In genomic region chr1:57080306-57080705, GRCm38 (mm10) we compare ENCODE assay signal across 23 mouse cellular contexts.
DNase-seq lines count a peak whose midpoint lies in the region; ATAC-seq lines count a peak whose summit lies in the region.
"Had no signal": no experiment of that assay in that cellular context is flagged by ENCODE, and none has a peak within 500 bp of the region (broad histone marks: within the 10 kb centered on the region; RNA-seq: fewer than 3 reads in every experiment).

No protein-coding gene starts in this region.

- intact Hi-C loops in left cerebral cortex, postnatal 14 days (cut with DNase I), result no loop called here

- no peak overlapping the region for H3K4me2 ChIP-seq in forebrain, embryonic 14.5 days (ENCODE audit: low read length)
- no peak overlapping the region for H3K4me2 ChIP-seq in limb, embryonic 11.5 days (ENCODE audit: low read depth, severe bottlenecking)
- no peak overlapping the region for H3K4me2 ChIP-seq in embryonic facial prominence, embryonic 11.5 days (ENCODE audit: low read depth, low read length)
- H3K4me2 ChIP-seq: embryonic facial prominence, embryonic 13.5 days; embryonic facial prominence, embryonic 15.5 days; forebrain, embryonic 13.5 days had no signal

- no peaks in the 10 kb centered on the region for H3K36me3 ChIP-seq in forebrain, embryonic 10.5 days (replicated peaks)
- H3K36me3 ChIP-seq in forebrain, embryonic 14.5 days (ENCODE audit: control insufficient read depth, insufficient read depth, low read length), result no peaks in the 10 kb centered on the region
- no peaks in the 10 kb centered on the region for H3K36me3 ChIP-seq in limb, embryonic 11.5 days (ENCODE audit: control insufficient read depth, insufficient read depth, low read length)
- no peaks in the 10 kb centered on the region for H3K36me3 ChIP-seq in limb, embryonic 10.5 days
- no peaks in the 10 kb centered on the region for H3K36me3 ChIP-seq in embryonic facial prominence, embryonic 11.5 days (replicated peaks; ENCODE audit: control insufficient read depth, insufficient read depth, low read depth, low read length)
- H3K36me3 ChIP-seq: embryonic facial prominence, embryonic 13.5 days; embryonic facial prominence, embryonic 15.5 days had no signal

- no peak overlapping the region for H3K4me3 ChIP-seq in forebrain, embryonic 10.5 days
- no peak overlapping the region for H3K4me3 ChIP-seq in forebrain, embryonic 14.5 days (ENCODE audit: low read depth, low read length)
- H3K4me3 ChIP-seq in limb, embryonic 11.5 days (ENCODE audit: low read depth, low read length), result no peak overlapping the region
- no peak overlapping the region for H3K4me3 ChIP-seq in limb, embryonic 10.5 days
- no peak overlapping the region for H3K4me3 ChIP-seq in embryonic facial prominence, embryonic 11.5 days (ENCODE audit: low read depth, low read length)
- H3K4me3 ChIP-seq: embryonic facial prominence, embryonic 13.5 days; embryonic facial prominence, embryonic 15.5 days; erythroblast, embryonic 14.5 days; forebrain, embryonic 13.5 days had no signal

- H3K9me3 ChIP-seq in forebrain, embryonic 10.5 days, result no peaks in the 10 kb centered on the region
- H3K9me3 ChIP-seq in forebrain, embryonic 14.5 days (replicated peaks; ENCODE audit: control insufficient read depth, low read length), result no peaks in the 10 kb centered on the region
- no peaks in the 10 kb centered on the region for H3K9me3 ChIP-seq in limb, embryonic 11.5 days (ENCODE audit: control insufficient read depth, low read length)
- no peaks in the 10 kb centered on the region for H3K9me3 ChIP-seq in limb, embryonic 10.5 days (replicated peaks)
- H3K9me3 ChIP-seq in embryonic facial prominence, embryonic 11.5 days (replicated peaks; ENCODE audit: control insufficient read depth, low read length), result no peaks in the 10 kb centered on the region
- H3K9me3 ChIP-seq: embryonic facial prominence, embryonic 13.5 days; embryonic facial prominence, embryonic 15.5 days; forebrain, embryonic 13.5 days had no signal

- ATAC-seq in forebrain, embryonic 14.5 days, result no peak
- no peak for ATAC-seq in limb, embryonic 11.5 days (ENCODE audit: insufficient number of reproducible peaks, low FRiP score, low TSS enrichment, low read depth)
- ATAC-seq in embryonic facial prominence, embryonic 11.5 days (replicated peaks; ENCODE audit: insufficient number of reproducible peaks, low FRiP score, low TSS enrichment, low read depth), result no peak
- ATAC-seq: activated CD4-positive, CD25-positive, alpha-beta regulatory T cell, adult 4 months; forebrain, embryonic 13.5 days; forebrain, embryonic 16.5 days; Patski had no signal

- peaks cover 26% of the 10 kb centered on the region for H3K4me1 ChIP-seq in forebrain, embryonic 10.5 days
- peaks cover 10% of the 10 kb centered on the region for H3K4me1 ChIP-seq in forebrain, embryonic 14.5 days (ENCODE audit: control insufficient read depth, insufficient read depth, low read length)
- peaks cover 4% of the 10 kb centered on the region; the same call in 1 of the 2 replicates for H3K4me1 ChIP-seq in limb, embryonic 11.5 days (ENCODE audit: control insufficient read depth, insufficient read depth, low read length)
- peaks cover 45% of the 10 kb centered on the region for H3K4me1 ChIP-seq in limb, embryonic 10.5 days
- H3K4me1 ChIP-seq in embryonic facial prominence, embryonic 11.5 days (ENCODE audit: control insufficient read depth, insufficient read depth, low read length), result no peaks in the 10 kb centered on the region

- DNase-seq in forebrain, embryonic 10.5 days (ENCODE audit: extremely low spot score, low spot score), result peak; percentile 8
- no peak for DNase-seq in forebrain, embryonic 14.5 days (ENCODE audit: low spot score)
- DNase-seq in limb, embryonic 11.5 days (ENCODE audit: low spot score), result peak; percentile 28
- no peak for DNase-seq in limb, embryonic 10.5 days (ENCODE audit: low spot score)
- DNase-seq in embryo, embryonic 11 days, result peak; percentile 53
- DNase-seq in embryonic facial prominence, embryonic 11.5 days (ENCODE audit: low spot score), result peak; percentile 65
- DNase-seq in Muller cell, postnatal 12 days (ENCODE audit: inconsistent ontology term), result no peak
- DNase-seq in left cerebral cortex, postnatal 14 days (ENCODE audit: low spot score in 2 of 2), result no peak
- DNase-seq: adrenal gland, adult 8-10 months; adrenal gland, postnatal 14 days; adrenal gland, postnatal 36 days; cerebellum, adult 11-12 months; cerebellum, adult 2 months; cerebellum, adult 9-10 months; cerebellum, postnatal 10 days; cerebellum, postnatal 25 days had no signal

- H3K9ac ChIP-seq in forebrain, embryonic 14.5 days (ENCODE audit: low read length), result no peak overlapping the region
- H3K9ac ChIP-seq in limb, embryonic 11.5 days (ENCODE audit: low read length), result no peak overlapping the region
- H3K9ac ChIP-seq in embryonic facial prominence, embryonic 11.5 days (replicated peaks; ENCODE audit: low read length), result no peak overlapping the region
- H3K9ac ChIP-seq: embryonic facial prominence, embryonic 13.5 days; embryonic facial prominence, embryonic 15.5 days; forebrain, embryonic 13.5 days had no signal

- 65% methylated on average over 4 of the region's 4 CpGs for WGBS in forebrain, embryonic 10.5 days
- WGBS in forebrain, embryonic 14.5 days, result 81% methylated on average over 4 of the region's 4 CpGs
- whole genome bisulfite sequencing in limb, embryonic 11.5 days, result 29% methylated on average over 4 of the region's 4 CpGs
- 25% methylated on average over 4 of the region's 4 CpGs for WGBS in limb, embryonic 10.5 days
- WGBS in embryonic facial prominence, embryonic 11.5 days, result 26% methylated on average over 4 of the region's 4 CpGs

- H3K27me3 ChIP-seq in forebrain, embryonic 10.5 days (ENCODE audit: poor library complexity, severe bottlenecking), result peaks cover 12% of the 10 kb centered on the region; the same call in 1 of the 2 replicates
- no peaks in the 10 kb centered on the region for H3K27me3 ChIP-seq in forebrain, embryonic 14.5 days (replicated peaks; ENCODE audit: control insufficient read depth, insufficient read depth, low read length)
- 0 out of 2 replicates have a peak, but pooled peaks cover 3% of the 10 kb centered on the region for H3K27me3 ChIP-seq in limb, embryonic 11.5 days (ENCODE audit: control insufficient read depth, insufficient read depth, low read length)
- peaks cover 3% of the 10 kb centered on the region; the same call in 1 of the 2 replicates for H3K27me3 ChIP-seq in limb, embryonic 10.5 days (ENCODE audit: low read depth, poor library complexity, severe bottlenecking)
- no peaks in the 10 kb centered on the region for H3K27me3 ChIP-seq in embryonic facial prominence, embryonic 11.5 days (ENCODE audit: control insufficient read depth, insufficient read depth, low read length)
- H3K27me3 ChIP-seq: embryonic facial prominence, embryonic 15.5 days; forebrain, embryonic 13.5 days had no signal

- no peak overlapping the region for H3K27ac ChIP-seq in forebrain, embryonic 10.5 days
- no peak overlapping the region for H3K27ac ChIP-seq in forebrain, embryonic 14.5 days (ENCODE audit: low read depth, low read length)
- H3K27ac ChIP-seq in limb, embryonic 11.5 days (replicated peaks; ENCODE audit: low read depth, low read length), result no peak overlapping the region
- no peak overlapping the region for H3K27ac ChIP-seq in limb, embryonic 10.5 days
- H3K27ac ChIP-seq in embryonic facial prominence, embryonic 11.5 days (replicated peaks; ENCODE audit: low read depth, low read length), result no peak overlapping the region
- H3K27ac ChIP-seq: embryonic facial prominence, embryonic 13.5 days; embryonic facial prominence, embryonic 15.5 days; forebrain, embryonic 13.5 days had no signal

Comparison
In these comparisons a context has a peak if more than half of its experiments do, and no peak if none do; other contexts are left out.
1. DNase-seq: peak in forebrain, embryonic 10.5 days (single experiment), limb, embryonic 11.5 days (single experiment), embryo, embryonic 11 days (single experiment) and embryonic facial prominence, embryonic 11.5 days (single experiment); none in forebrain, embryonic 14.5 days (single experiment), limb, embryonic 10.5 days (single experiment), Muller cell, postnatal 12 days (single experiment) and left cerebral cortex, postnatal 14 days (0 of 2).